Mouse (Mus musculus): ENCODE results near the gene Pacs2. TPM values are rescaled to one million over a fixed set of nuclear protein-coding genes. Genes with fewer than 3 reads are reported as not detected.

The Pacs2 gene
- polyA plus RNA-seq, 1 experiment from 2014 or later, result 30.5 TPM

DNA sequence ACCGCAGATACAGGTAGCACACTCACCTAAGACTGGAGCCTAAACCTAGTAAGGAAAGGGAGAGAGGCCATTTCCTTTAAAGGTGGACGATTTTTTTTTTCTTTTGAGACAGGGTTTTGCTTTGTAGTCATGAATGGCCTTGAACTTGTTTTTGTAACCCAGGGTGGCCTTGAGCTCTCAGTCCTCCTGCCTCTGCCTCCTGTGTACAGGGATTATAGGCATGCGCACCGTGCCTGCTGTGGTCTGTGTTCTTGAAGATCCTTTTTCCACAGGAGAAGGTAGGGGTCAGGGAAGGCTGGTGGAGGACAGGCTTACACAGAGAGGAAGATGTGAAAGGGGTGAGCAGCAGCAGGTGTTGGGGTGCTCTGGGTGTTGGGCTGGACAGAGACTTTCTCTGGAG is 1.6 kb downstream of the Pacs2 start:
- H3K4me2 ChIP-seq (replicated peaks), result peak overlapping the region; percentile 91
- H3K36me3 ChIP-seq, result peaks cover 3% of the 10 kb centered on the region
- H3K4me1 ChIP-seq, result peaks cover 34% of the 10 kb centered on the region
- no peaks in the 10 kb centered on the region for H3K27me3 ChIP-seq (replicated peaks)
- H3K27ac ChIP-seq, result no peak overlapping the region
- 80% methylated on average over 4 of the region's 4 CpGs for WGBS
- no peaks in the 10 kb centered on the region for H3K9me3 ChIP-seq
- ATAC-seq (ENCODE audit: low FRiP score, low read depth), result no peak
- H3K4me3 ChIP-seq, result no peak overlapping the region; the same call in 1 of the 2 replicates
- H3K9ac ChIP-seq, result no peak overlapping the region

DNA sequence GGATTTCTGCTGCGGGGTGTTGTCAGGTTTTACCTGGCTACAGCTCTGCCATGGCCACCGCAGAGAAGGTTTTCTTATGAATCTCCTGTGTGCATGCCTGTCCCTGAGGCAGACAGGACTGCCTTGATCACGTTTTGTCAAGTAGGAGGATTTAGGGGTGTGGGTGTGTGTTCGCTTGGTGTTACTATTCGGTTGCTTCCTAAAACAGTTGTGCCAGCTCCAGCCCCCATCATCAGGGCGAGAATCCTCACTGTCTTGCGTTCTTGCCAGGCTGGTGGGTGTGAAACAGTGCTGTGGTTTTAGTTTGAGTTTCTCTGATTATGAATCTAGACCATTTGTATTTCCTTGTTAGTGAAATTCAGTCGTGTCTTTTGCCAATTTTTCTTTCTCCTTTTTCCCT is 2.7 kb downstream of the Pacs2 start:
- Histone ChIP-seq H3K4me2 (replicated peaks) (peak overlapping the region; percentile 30), H3K4me1 (peaks cover 34% of the 10 kb centered on the region), H3K4me3 (no peak overlapping the region), H3K9ac (0 out of 2 replicates have a peak overlapping the region, but pooled peaks have one; percentile 3), H3K9me3 (no peaks in the 10 kb centered on the region), H3K36me3 (peaks cover 5% of the 10 kb centered on the region), H3K27ac (no peak overlapping the region), H3K27me3 (replicated peaks) (no peaks in the 10 kb centered on the region)
- 81% methylated on average over 8 of the region's 8 CpGs for WGBS
- no peak for ATAC-seq (ENCODE audit: low FRiP score, low read depth)

DNA sequence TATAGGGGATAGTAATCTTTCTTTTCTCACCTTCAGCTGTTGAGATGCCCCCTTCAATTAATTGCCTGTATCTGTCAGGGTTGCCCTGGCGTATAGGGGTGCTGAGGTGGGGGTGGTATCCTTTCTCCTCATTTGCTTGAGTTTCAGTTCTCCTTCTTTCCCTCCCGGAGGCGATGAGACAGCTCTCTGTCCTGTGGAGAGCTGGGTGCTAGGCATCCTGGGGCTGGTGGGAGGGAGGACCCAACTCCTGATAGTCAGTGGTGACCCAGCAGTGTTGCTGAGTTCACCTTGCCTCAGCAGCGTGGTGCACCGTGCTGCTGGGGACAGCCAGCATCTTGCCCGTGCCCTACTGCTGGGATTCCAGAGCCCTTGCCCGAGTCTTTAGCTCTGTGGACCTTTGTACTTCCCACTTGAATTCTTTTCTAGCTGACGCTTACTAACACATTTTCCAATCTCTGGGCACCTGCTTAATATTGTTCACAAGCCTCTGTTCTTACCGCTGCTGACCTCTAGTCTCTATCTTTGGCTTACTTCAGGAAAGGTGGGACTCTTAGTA is 3.2 kb downstream of the Pacs2 start:
- peaks cover 34% of the 10 kb centered on the region for H3K4me1 ChIP-seq
- no peak for ATAC-seq (ENCODE audit: low FRiP score, low read depth)
- 85% methylated on average over 9 of the region's 9 CpGs for WGBS
- H3K4me3 ChIP-seq, result no peak overlapping the region
- no peaks in the 10 kb centered on the region for H3K9me3 ChIP-seq
- H3K4me2 ChIP-seq (replicated peaks), result 0 out of 2 replicates have a peak overlapping the region, but pooled peaks have one; percentile 2
- no peak overlapping the region for H3K27ac ChIP-seq
- no peak overlapping the region for H3K9ac ChIP-seq
- peaks cover 5% of the 10 kb centered on the region for H3K36me3 ChIP-seq
- no peaks in the 10 kb centered on the region for H3K27me3 ChIP-seq (replicated peaks)

DNA sequence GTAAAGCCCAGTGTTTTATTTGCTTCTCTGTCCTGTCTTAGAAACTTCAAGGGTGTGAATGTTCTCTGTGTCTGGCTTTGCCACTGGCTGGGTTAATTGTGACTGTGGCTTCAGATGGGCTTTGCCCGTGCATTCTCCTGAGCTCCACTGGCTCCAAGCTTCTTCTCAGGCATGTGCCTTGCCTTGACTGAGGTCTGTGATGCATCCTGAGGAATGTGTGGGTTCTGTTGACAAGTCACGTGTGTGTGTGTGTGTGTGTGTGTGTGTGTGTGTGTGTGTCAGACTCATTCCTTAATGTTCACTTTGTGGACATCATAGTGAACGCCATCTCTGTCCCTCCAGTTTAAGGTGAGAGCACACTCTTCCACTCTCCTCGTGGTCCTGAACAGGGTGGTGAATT is 4.5 kb downstream of the Pacs2 start:
- Histone ChIP-seq H3K4me2 (replicated peaks) (no peak overlapping the region), H3K4me3 (no peak overlapping the region), H3K9me3 (no peaks in the 10 kb centered on the region), H3K36me3 (peaks cover 5% of the 10 kb centered on the region), H3K9ac (no peak overlapping the region), H3K4me1 (peaks cover 23% of the 10 kb centered on the region), H3K27me3 (replicated peaks) (no peaks in the 10 kb centered on the region), H3K27ac (no peak overlapping the region)
- 90% methylated on average over 4 of the region's 4 CpGs for WGBS
- no peak for ATAC-seq (ENCODE audit: low FRiP score, low read depth)

DNA sequence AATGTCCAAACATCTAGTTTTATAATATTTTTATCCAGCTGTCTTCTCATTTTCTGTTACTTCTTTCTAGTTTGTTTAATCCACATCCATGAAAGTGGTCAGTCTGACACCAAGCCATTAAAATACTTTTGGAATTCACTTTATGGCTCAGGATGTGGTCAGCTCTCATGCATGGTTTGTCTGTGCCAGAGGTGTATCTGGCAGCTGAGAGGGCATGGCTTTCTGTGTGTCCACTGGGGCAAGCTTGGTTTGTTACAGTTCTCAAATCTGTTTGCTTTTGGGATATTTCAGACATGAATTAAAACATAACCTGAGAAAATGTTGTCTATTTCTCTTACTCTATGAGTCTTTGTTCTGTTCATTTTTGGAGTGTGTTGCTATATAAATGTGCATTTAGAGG is 7.2 kb downstream of the Pacs2 start:
- Histone ChIP-seq H3K36me3 (peaks cover 10% of the 10 kb centered on the region), H3K27me3 (replicated peaks) (no peaks in the 10 kb centered on the region), H3K4me3 (no peak overlapping the region), H3K4me1 (peaks cover 8% of the 10 kb centered on the region), H3K4me2 (replicated peaks) (no peak overlapping the region), H3K27ac (no peak overlapping the region), H3K9ac (no peak overlapping the region), H3K9me3 (no peaks in the 10 kb centered on the region)
- no peak for ATAC-seq (ENCODE audit: low FRiP score, low read depth)

DNA sequence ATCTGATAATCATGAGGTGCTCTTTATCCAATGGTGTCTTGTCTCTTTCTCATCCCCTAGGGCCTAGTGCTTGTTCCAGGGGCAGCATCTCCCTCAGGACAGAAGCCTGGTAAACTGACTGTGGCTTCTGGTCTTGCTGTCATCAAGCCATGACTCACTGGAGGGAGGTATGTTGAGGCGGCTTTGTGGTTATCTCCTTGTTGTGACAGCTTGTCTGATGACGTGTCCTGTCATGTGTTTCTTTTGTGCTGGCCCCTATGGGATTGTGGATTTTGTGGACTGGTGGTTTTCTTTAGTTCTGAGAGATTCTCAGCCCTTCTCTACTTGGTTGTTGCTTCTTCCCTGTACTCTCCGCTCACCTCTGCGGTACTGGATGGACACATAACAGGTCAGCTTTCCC is 8.8 kb downstream of the Pacs2 start:
- ATAC-seq (ENCODE audit: low FRiP score, low read depth), result no peak
- peaks cover 5% of the 10 kb centered on the region; the same call in 1 of the 2 replicates for H3K4me1 ChIP-seq
- no peak overlapping the region for H3K4me3 ChIP-seq
- peaks cover 10% of the 10 kb centered on the region for H3K36me3 ChIP-seq
- H3K4me2 ChIP-seq (replicated peaks), result no peak overlapping the region
- no peak overlapping the region for H3K27ac ChIP-seq
- WGBS, result 91% methylated on average over 4 of the region's 4 CpGs
- no peak overlapping the region for H3K9ac ChIP-seq
- no peaks in the 10 kb centered on the region for H3K27me3 ChIP-seq (replicated peaks)
- H3K9me3 ChIP-seq, result no peaks in the 10 kb centered on the region

DNA sequence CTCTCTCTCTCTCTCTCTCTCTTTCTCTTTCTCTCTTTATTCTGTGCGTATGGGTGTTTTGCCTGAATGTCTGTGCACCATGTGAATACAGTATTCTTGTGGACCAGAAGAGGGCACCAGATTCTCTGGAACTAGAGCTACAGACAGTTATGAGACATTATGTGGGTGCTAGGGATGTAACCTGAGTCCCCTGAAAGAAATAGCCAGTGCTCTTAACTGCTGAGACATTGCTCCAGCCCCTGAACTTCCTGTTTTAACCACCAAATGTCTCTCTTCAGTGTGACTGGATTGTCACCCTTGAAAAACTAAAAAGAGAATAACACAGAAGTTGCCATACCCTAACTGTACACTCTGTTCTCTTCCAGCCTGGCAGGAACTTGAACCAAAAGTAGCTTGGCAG is 12.2 kb downstream of the Pacs2 start:
- peaks cover 13% of the 10 kb centered on the region; the same call in 1 of the 2 replicates for H3K4me1 ChIP-seq

DNA sequence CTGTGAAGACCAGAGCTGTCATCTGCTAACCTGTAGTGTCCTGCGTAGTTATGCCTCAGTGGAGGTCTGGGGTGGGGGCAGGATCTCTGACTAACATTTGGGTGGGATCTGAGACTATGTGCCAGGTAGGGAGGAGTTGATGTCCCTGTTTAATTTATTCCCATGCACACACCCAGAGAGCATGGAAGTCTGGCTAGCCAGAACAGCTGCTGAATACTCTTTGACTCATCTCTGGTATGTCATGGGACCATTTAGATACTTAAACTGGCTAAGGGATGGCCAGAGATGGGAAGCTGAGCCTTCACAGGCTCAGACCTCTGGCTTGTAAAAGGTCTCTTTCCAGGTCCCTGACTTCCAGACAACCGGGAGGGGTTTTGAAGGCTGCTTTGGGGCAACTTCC is 13.2 kb downstream of the Pacs2 start:
- Histone ChIP-seq H3K9ac (no peak overlapping the region), H3K36me3 (0 out of 2 replicates have a peak, but pooled peaks cover 5% of the 10 kb centered on the region), H3K4me1 (peaks cover 20% of the 10 kb centered on the region), H3K27ac (no peak overlapping the region), H3K4me3 (no peak overlapping the region), H3K9me3 (no peaks in the 10 kb centered on the region), H3K27me3 (replicated peaks) (no peaks in the 10 kb centered on the region), H3K4me2 (replicated peaks) (no peak overlapping the region)
- no peak for ATAC-seq (ENCODE audit: low FRiP score, low read depth)
- WGBS, result 97% methylated on average over 2 of the region's 2 CpGs

More for the DNA sequence above, 12.2 kb downstream of the Pacs2 start:
- Histone ChIP-seq H3K27ac (no peak overlapping the region), H3K4me2 (replicated peaks) (no peak overlapping the region), H3K9me3 (no peaks in the 10 kb centered on the region), H3K27me3 (replicated peaks) (no peaks in the 10 kb centered on the region), H3K4me3 (no peak overlapping the region), H3K9ac (no peak overlapping the region), H3K36me3 (0 out of 2 replicates have a peak, but pooled peaks cover 5% of the 10 kb centered on the region)
- 93% methylated on average over 1 of the region's 1 CpGs for WGBS
- ATAC-seq (ENCODE audit: low FRiP score, low read depth), result no peak

DNA sequence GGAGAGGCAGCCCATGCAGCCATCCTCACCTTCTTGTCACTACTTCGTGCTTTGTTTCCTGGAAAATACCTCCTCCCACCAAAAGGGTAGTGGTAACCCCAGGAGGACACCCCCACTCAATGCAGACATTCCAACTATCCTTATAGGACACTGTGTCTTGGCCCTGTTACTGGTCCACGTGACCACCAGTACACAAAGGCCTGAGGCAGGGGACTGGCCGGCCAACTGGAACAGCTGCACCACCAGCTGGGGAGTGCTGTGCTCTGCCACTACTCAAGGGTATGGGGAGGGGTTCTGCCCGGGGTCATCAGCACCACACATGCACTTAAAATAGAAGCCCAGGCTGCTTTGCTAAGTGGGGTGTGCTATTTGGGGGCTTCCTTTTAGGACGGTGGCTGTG is 13.8 kb downstream of the Pacs2 start:
- no peak overlapping the region for H3K27ac ChIP-seq
- peaks cover 26% of the 10 kb centered on the region for H3K4me1 ChIP-seq
- no peak overlapping the region for H3K4me3 ChIP-seq
- no peak overlapping the region for H3K4me2 ChIP-seq (replicated peaks)
- no peak overlapping the region for H3K9ac ChIP-seq
- ATAC-seq (ENCODE audit: low FRiP score, low read depth), result peak; percentile 70
- H3K27me3 ChIP-seq (replicated peaks), result no peaks in the 10 kb centered on the region
- 48% methylated on average over 5 of the region's 5 CpGs for WGBS
- 0 out of 2 replicates have a peak, but pooled peaks cover 5% of the 10 kb centered on the region for H3K36me3 ChIP-seq
- no peaks in the 10 kb centered on the region for H3K9me3 ChIP-seq

DNA sequence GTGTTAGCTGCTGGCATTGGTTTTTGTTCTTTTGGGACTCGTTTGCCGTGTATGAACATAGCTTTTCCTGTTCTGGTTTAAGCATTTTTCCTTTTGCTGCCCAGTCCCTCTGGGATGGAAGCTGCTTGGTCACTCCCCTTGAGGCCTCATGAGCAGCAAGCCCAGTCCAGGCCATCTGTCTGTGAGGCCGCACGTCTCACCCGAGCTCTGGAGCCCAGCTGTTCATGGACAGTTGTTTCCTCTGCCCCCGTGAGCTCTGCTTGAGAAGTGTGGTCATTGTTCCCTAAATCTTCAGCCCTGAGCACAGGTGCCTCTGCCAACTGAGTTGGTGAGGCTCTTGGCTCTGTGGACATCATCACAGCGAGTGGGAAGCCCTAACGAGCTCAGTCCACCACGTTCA is 14.6 kb downstream of the Pacs2 start:
- no peak for ATAC-seq (ENCODE audit: low FRiP score, low read depth)
- 0 out of 2 replicates have a peak, but pooled peaks cover 5% of the 10 kb centered on the region for H3K36me3 ChIP-seq
- WGBS, result 69% methylated on average over 9 of the region's 9 CpGs
- H3K4me3 ChIP-seq, result no peak overlapping the region
- no peak overlapping the region for H3K9ac ChIP-seq
- H3K4me1 ChIP-seq, result peaks cover 30% of the 10 kb centered on the region
- H3K27me3 ChIP-seq (replicated peaks), result no peaks in the 10 kb centered on the region
- H3K27ac ChIP-seq, result no peak overlapping the region
- H3K9me3 ChIP-seq, result no peaks in the 10 kb centered on the region
- no peak overlapping the region for H3K4me2 ChIP-seq (replicated peaks)

DNA sequence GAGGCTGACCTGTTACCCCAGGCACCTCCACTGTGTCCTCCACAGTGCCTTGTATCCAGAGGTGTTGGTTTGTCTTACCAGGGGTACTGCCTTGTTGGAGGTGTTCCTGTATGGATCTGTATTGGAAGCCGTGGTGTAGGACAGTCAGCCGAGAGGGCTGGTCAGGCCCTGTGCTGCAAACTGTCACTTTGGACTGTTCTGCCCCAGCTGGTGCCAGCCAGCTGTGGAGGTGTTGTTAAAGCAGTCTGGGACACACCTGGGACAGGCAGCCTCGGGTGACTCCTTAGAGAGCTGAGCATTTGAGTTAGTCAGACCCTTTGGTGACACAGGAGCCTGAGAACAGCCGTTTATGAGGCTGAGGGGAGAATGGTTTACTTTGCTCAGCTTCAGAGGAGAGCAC is 15.7 kb downstream of the Pacs2 start:
- Histone ChIP-seq H3K27ac (no peak overlapping the region), H3K36me3 (0 out of 2 replicates have a peak, but pooled peaks cover 5% of the 10 kb centered on the region), H3K4me1 (peaks cover 35% of the 10 kb centered on the region), H3K9ac (no peak overlapping the region), H3K27me3 (replicated peaks) (no peaks in the 10 kb centered on the region), H3K9me3 (no peaks in the 10 kb centered on the region), H3K4me3 (no peak overlapping the region), H3K4me2 (replicated peaks) (no peak overlapping the region)
- 75% methylated on average over 4 of the region's 4 CpGs for WGBS
- no peak for ATAC-seq (ENCODE audit: low FRiP score, low read depth)

DNA sequence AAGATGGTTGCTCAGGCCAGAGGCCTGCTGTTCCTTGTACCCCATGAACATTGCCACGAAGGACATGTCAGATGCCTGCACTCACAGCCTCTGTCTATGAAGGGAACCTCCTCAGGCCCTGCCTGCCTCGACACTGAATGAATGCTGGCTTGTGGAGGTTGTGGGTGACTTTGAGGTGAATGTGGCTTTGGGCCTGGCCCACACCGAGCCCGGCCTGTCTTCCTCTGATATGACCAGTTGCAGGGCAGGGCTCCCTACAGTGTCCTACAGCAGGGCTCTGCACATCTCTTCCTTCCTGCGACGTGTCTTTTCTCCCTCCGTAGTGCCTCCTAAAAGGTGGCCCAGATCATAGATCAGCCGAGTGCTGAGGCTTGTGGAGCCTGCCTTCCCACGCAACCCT is 16.7 kb downstream of the Pacs2 start:
- no peak for ATAC-seq (ENCODE audit: low FRiP score, low read depth)
- H3K4me3 ChIP-seq, result no peak overlapping the region
- WGBS, result 91% methylated on average over 9 of the region's 9 CpGs
- no peaks in the 10 kb centered on the region for H3K27me3 ChIP-seq (replicated peaks)
- H3K4me2 ChIP-seq (replicated peaks), result no peak overlapping the region
- no peaks in the 10 kb centered on the region for H3K9me3 ChIP-seq
- H3K4me1 ChIP-seq, result peaks cover 35% of the 10 kb centered on the region
- no peak overlapping the region for H3K9ac ChIP-seq
- no peak overlapping the region; the same call in 1 of the 2 replicates for H3K27ac ChIP-seq
- no peaks in the 10 kb centered on the region for H3K36me3 ChIP-seq

DNA sequence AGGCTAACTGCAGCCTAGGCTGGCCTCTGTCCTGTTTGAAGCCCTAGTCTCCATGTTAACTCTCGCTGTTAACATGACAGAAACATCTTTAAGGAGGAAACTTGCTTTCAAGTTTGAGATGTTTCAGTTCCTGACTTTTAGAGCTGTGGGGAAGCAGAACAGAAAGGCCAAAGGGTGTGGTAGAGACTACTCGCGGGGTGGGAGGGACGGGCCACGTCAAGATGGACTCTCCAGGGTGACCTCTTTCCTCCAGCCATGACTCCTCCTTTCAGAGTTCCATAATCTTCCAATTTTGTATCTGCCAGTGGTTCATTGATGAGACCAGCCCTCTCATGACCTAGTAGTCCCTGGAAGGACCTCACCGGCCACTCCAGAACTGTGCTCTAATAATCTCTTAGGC is 17.1 kb downstream of the Pacs2 start:
- H3K27me3 ChIP-seq (replicated peaks), result no peaks in the 10 kb centered on the region
- peaks cover 35% of the 10 kb centered on the region for H3K4me1 ChIP-seq
- no peaks in the 10 kb centered on the region for H3K36me3 ChIP-seq
- H3K9ac ChIP-seq, result no peak overlapping the region
- no peak overlapping the region for H3K4me2 ChIP-seq (replicated peaks)
- no peak overlapping the region for H3K27ac ChIP-seq
- WGBS, result 93% methylated on average over 6 of the region's 6 CpGs
- no peak for ATAC-seq (ENCODE audit: low FRiP score, low read depth)
- no peaks in the 10 kb centered on the region for H3K9me3 ChIP-seq
- H3K4me3 ChIP-seq, result no peak overlapping the region
